Mouse (Mus musculus): Measurements from ENCODE around the gene Samhd1.

DNA sequence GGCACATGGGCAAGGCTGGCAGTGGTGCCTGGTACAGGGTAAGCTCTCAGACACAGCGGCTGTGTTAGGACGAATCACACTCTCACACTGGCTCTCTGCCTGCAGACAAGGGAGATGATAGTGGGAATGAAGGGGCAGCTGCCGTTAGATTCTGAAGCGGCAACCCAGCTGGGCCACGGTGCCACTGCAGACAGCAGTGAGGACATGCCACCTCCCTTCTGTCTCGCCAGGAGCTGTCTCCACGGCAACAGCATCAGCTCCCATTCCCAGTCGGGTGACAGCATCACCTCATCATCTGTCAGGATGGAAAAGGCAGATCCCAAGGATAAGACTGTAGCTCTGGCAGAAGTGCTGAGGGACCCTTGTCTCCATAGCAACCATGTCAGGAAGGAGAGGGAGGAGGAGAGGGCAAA lies 85.2 kb downstream of the Samhd1 start:
- no peak for TF ChIP-seq CTCF (IDR thresholded peaks at IDR 0.05; ENCODE audit: borderline replicate concordance, insufficient read depth, low read length)
- no peak for TF ChIP-seq POLR2A (IDR thresholded peaks at IDR 0.05; ENCODE audit: low read depth, low read length)
